Mouse (Mus musculus) testis, postnatal 14 days (tissue): ENCODE results near the gene H2-M10.6.

Source experiments
- DNase-seq: peaks from one replicate; pipeline ENCODE4 v3.0.0; 2021; ENCODE audit warnings: low spot score

H2-M10.6 gene

DNA sequence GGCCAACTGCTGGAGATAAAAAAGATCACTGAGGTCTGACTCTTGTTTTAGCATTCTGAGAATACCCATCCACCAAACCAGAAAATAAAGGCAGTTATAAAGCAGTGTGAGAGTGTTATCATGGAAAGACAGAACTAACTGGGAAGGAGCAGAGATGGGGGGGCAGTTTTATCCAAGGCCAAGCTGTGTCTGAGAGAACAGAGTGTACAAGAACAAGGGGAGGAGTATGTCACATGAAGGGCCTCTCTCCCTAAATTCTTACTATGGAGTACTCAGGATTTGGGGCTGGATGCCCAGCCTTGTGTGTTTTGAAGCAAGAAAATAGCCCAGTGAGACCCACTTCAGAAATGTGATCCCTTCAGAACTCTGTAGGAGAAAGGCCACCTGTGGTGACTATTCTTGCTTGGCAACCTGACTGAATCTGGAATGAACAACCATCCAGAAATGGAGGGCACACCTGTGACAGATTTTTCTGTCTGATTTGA is 29.0 kb downstream of the H2-M10.6 start:
- peak; percentile 81 for DNase-seq

DNA sequence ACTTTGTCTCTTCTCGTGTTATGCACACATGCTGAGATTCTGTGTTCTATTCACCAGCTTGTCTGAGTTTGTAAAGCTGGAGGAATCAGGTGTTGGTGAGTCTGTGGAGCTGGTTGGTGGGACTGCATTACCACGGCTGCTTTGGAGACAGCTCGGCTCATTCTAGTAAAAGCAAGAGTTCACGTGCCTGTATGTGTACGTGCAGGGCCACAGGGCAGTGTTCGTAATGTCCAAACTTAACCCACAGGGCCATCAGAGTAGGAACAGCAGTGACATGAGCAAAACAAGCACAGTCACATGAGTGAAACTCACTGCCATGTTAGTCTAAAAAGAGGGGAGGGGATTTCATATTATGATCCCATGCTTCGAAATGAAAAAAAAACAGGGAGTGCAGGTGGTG is 31.7 kb downstream of the H2-M10.6 start:
- DNase-seq: no peak

DNA sequence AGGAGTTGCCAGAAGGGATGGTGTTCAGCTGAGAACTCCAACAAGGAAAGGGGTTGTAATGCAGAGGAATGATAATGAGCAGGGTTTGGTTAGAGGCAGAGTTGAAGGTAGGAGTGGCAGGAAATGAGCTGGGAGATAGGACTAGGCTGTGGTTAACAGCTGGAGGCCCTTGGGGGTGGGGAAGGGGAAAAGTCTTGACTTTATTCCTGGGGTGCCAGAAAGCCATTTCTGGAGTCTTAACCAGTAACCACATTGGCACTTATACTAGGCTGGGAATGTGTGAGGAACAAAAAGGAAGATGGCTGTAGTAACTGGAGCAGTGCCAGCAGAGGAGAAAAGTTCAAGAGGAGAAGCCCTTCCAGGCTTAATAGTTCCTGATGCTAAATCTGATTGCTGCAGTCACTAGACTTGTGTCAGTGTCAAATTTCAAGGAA is 32.3 kb downstream of the H2-M10.6 start:
- peak; percentile 25 for DNase-seq

DNA sequence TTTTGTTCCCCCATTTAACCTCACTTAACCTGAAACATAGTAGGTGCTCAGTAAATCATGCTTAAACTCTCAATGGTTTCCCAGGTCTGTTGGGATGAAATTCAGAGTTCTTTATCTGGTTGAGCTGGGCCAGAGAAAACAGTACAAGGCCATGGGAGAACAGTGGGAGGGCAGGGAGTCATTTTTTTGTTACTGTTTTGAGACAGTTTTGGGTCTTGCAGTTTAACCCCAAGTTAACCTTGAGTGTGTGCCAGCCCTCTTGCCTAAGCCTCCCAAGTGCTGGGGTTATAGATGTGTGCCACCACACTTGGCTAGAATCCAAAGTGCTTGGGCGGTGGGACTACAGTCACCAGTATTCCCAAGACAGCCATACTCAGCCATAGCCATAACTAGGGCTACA is 32.8 kb downstream of the H2-M10.6 start:
- peak; percentile 79 for DNase-seq

DNA sequence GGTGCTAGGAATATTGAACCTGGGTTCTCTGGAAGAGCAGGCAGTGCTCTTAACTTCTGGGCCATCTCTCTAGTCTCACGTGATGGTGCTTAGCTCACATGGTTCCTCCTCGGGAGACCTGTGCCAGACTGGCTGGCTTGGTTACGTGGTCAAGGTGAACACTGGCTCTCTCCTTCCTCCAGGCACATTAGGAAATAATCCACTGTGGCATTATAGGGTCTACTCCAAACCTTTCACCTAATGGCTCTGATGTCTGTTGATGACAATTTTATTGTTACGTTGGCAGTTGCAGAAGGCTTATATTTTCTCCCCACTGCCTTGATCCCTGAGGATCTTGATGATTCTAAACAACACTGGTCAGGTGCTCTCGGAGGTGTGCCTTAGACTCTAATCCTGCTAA is 36.9 kb downstream of the H2-M10.6 start:
- DNase-seq: no peak

DNA sequence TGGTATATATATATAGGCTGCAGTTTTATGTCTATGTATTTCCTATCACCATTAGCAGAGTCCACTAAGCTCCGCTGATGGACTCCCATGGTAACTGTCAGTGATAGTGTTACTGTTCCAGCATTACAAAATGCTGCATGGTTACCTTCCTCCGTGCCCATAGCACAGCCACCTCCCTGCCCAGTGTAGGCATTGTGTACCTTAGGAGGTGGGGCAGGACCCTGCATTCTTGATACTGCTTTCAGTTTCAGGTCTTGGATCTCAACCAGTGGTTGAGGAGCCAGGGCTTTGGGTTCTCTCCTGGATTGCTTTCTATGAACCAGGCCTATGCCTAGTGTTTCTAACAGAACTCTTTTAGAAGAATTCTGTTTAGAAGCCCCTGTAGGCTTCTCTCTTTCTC is 38.0 kb downstream of the H2-M10.6 start:
- DNase-seq: no peak

DNA sequence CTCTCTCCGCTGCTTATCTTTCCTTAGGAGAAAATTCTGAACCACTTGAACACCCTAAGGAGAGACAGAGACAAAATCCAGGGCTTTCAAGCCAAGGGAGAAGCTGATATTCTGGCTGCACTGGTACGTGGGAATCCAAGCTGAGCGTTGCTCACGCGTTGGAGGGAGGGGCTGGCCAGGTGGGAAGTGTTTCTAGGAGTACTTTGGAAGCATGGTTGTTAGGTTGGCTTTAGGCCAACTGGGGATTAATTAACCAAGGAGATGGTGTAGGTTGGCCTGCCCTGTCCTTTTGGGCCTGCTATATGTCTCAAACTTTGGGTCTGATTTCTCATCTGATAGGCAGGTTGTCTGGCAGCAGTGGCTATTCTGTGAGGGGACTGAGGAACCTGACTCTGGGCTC is 39.2 kb downstream of the H2-M10.6 start:
- DNase-seq: no peak

DNA sequence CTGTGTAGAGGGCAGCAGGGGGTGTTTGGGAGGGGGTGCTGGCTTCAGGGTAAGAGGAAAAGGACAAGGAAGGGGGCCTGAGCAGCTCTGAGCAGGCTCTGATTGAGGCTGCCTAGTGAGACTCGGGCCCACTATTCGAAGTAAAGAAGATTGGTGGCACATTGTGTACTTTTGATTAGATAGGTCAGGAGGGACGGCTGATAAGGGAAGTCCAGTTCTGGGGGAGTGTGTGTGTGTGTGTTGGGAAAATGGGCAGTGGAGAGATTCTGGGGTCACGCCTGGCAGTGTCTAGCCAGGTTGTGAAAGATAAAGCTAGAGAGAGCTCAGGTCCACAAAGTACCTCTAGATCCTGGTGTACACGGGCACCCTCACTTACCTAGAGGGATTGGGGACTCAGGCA is 39.7 kb downstream of the H2-M10.6 start:
- peak; percentile 73 for DNase-seq

DNA sequence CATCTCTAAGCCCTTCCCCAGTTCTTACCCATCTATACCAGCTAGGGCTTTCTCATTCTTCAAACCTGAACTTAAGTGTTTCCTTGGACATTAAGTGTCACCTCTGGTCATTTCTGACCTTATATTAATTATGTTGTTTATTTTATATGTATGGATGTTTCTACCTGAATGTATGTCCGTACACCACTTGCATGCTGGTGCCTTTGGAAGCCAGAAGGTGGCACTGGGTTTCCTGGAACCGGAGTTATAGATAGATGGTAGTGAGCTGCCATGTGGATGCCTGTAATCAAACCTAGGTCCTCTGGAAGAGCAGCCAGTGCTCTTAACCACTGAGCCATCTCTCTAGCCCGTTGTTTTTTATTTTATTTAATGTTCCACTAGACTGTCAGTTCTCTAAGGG is 43.5 kb downstream of the H2-M10.6 start:
- no peak for DNase-seq

DNA sequence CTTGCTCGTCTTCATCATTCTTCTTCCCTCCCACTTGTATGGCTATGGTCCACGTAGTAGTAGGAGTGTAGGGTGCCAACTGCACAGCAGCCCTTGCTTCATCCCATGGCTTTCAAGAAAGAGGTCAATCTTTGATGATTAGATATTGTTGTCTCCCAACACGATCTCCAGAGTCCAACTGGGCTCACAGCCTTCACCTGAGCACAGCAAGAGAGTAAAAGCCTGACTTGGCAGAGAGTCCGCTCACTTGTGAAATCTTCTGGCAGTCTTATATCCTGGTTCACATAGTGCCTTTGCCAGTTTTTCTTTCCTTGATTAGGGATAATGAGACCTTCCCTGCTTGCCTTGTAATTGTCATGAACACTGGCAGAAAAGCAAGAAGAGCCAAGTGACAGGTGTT is 44.3 kb downstream of the H2-M10.6 start:
- DNase-seq: no peak

DNA sequence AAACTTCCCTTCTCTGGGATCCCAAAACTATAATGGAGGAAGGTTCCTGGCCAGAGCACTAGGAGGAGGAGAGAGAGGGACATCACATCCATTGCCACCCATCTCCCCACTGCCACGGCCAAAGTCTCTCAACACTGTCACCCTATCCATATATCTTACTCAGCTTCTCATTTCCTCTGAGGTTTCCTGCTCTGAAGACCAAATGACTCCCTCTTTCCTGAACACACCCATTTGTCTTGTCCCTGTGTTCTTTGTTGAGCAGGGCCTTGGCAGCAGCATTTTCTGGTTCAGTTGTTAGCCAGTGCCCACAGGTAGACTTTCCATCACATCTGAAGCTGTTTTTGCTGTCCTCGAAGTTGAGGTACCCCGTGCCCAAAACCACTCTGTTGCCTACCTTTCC is 46.2 kb downstream of the H2-M10.6 start:
- no peak for DNase-seq

DNA sequence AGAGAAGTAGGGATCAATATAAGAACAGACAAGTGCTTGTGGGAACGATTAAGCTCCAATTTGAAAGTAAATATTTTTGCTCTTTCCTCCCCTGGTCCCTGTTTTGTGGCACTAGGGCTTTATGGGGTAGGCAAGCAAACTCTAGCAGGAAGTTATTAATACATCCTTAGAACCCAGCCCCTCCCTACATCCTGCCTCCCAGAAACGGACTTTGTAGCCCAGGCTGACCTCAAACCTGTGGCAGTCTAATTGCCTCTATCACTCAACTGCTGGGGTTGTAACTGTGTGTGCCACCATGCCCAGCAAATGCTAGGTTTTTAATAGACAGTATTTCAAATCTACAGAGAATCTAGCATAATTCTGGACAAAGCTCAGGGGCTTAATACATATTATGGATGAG is 49.7 kb downstream of the H2-M10.6 start:
- no peak for DNase-seq
